Mouse (Mus musculus): ENCODE data around the gene Srgap1. TPM values are rescaled to one million over a fixed set of nuclear protein-coding genes. Genes with fewer than 3 reads are reported as not detected.

Gene Srgap1
- total and polyA plus RNA-seq, 2 experiments from 2014 or later = 28.5 to 31.1 TPM

- Histone ChIP-seq H3K36me3 (ENCODE audit: insufficient read depth, low read length) (no peaks in the 10 kb centered on the region), H3K9ac (replicated peaks; ENCODE audit: low read length, poor library complexity, severe bottlenecking) (no peak overlapping the region), H3K4me1 (ENCODE audit: insufficient read depth, low read length) (no peaks in the 10 kb centered on the region), H3K4me2 (ENCODE audit: low read depth, low read length, poor library complexity, severe bottlenecking) (no peak overlapping the region), H3K27me3 (ENCODE audit: insufficient read depth, low read length) (no peaks in the 10 kb centered on the region), H3K27ac (ENCODE audit: low read depth, low read length) (no peak overlapping the region; the same call in 1 of the 2 replicates), H3K9me3 (ENCODE audit: low read length) (no peaks in the 10 kb centered on the region), H3K4me3 (ENCODE audit: low read depth, low read length) (no peak overlapping the region)
- no peak for TF ChIP-seq CTCF (IDR thresholded peaks at IDR 0.05)
- WGBS = 96% methylated on average over 3 of the region's 3 CpGs
- ATAC-seq (ENCODE audit: low FRiP score) (no peak), DNase-seq (ENCODE audit: low spot score) (no peak)
Measured at GRCm38 (mm10) chr10:122016631-122017030, 30.5 kb downstream of the Srgap1 start.

GRCm38 (mm10) chr10:122012321-122012720 lies 34.8 kb downstream of the Srgap1 start:
- Histone ChIP-seq H3K4me3 (ENCODE audit: low read depth, low read length) (no peak overlapping the region), H3K4me1 (ENCODE audit: insufficient read depth, low read length) (0 out of 2 replicates have a peak, but pooled peaks cover 6% of the 10 kb centered on the region), H3K9me3 (ENCODE audit: low read length) (no peaks in the 10 kb centered on the region), H3K9ac (replicated peaks; ENCODE audit: low read length, poor library complexity, severe bottlenecking) (no peak overlapping the region), H3K36me3 (ENCODE audit: insufficient read depth, low read length) (no peaks in the 10 kb centered on the region), H3K27me3 (ENCODE audit: insufficient read depth, low read length) (no peaks in the 10 kb centered on the region), H3K4me2 (ENCODE audit: low read depth, low read length, poor library complexity, severe bottlenecking) (no peak overlapping the region), H3K27ac (ENCODE audit: low read depth, low read length) (no peak overlapping the region)
- TF ChIP-seq CTCF (IDR thresholded peaks at IDR 0.05) = no peak
- ATAC-seq (ENCODE audit: low FRiP score) (no peak), DNase-seq (ENCODE audit: low spot score) (no peak)
- WGBS = 89% methylated on average over 6 of the region's 6 CpGs

- DNase-seq (ENCODE audit: low spot score) = peak; percentile 60
- Histone ChIP-seq H3K4me3 (ENCODE audit: low read depth, low read length) (no peak overlapping the region), H3K36me3 (ENCODE audit: insufficient read depth, low read length) (no peaks in the 10 kb centered on the region), H3K27ac (ENCODE audit: low read depth, low read length) (peak overlapping the region; percentile 18; the same call in 1 of the 2 replicates), H3K4me2 (ENCODE audit: low read depth, low read length, poor library complexity, severe bottlenecking) (peak overlapping the region; percentile 6; the same call in 1 of the 2 replicates), H3K9me3 (ENCODE audit: low read length) (no peaks in the 10 kb centered on the region), H3K27me3 (ENCODE audit: insufficient read depth, low read length) (no peaks in the 10 kb centered on the region), H3K4me1 (ENCODE audit: insufficient read depth, low read length) (0 out of 2 replicates have a peak, but pooled peaks cover 6% of the 10 kb centered on the region), H3K9ac (replicated peaks; ENCODE audit: low read length, poor library complexity, severe bottlenecking) (no peak overlapping the region)
- 32% methylated on average over 12 of the region's 12 CpGs for WGBS
- peak; percentile 31; the same call in 1 of the 2 replicates for ATAC-seq (ENCODE audit: low FRiP score)
- no peak for TF ChIP-seq CTCF (IDR thresholded peaks at IDR 0.05)
Measured at GRCm38 (mm10) chr10:122008731-122009391, 38.3 kb downstream of the Srgap1 start.

GRCm38 (mm10) chr10:122008370-122008730 lies 38.8 kb downstream of the Srgap1 start:
- DNase-seq (ENCODE audit: low spot score) (no peak), ATAC-seq (ENCODE audit: low FRiP score) (no peak)
- H3K9ac ChIP-seq (replicated peaks; ENCODE audit: low read length, poor library complexity, severe bottlenecking) = no peak overlapping the region
- 0 out of 2 replicates have a peak, but pooled peaks cover 6% of the 10 kb centered on the region for H3K4me1 ChIP-seq (ENCODE audit: insufficient read depth, low read length)
- no peaks in the 10 kb centered on the region for H3K36me3 ChIP-seq (ENCODE audit: insufficient read depth, low read length)
- 62% methylated on average over 2 of the region's 2 CpGs for WGBS
- H3K27me3 ChIP-seq (ENCODE audit: insufficient read depth, low read length) = no peaks in the 10 kb centered on the region
- H3K27ac ChIP-seq (ENCODE audit: low read depth, low read length) = no peak overlapping the region
- H3K4me3 ChIP-seq (ENCODE audit: low read depth, low read length) = no peak overlapping the region
- no peaks in the 10 kb centered on the region for H3K9me3 ChIP-seq (ENCODE audit: low read length)
- no peak overlapping the region for H3K4me2 ChIP-seq (ENCODE audit: low read depth, low read length, poor library complexity, severe bottlenecking)
- TF ChIP-seq CTCF (IDR thresholded peaks at IDR 0.05) = no peak

GRCm38 (mm10) chr10:122006606-122007005 lies 40.5 kb downstream of the Srgap1 start:
- Histone ChIP-seq H3K9ac (replicated peaks; ENCODE audit: low read length, poor library complexity, severe bottlenecking) (no peak overlapping the region), H3K27ac (ENCODE audit: low read depth, low read length) (no peak overlapping the region), H3K36me3 (ENCODE audit: insufficient read depth, low read length) (no peaks in the 10 kb centered on the region), H3K27me3 (ENCODE audit: insufficient read depth, low read length) (no peaks in the 10 kb centered on the region), H3K9me3 (ENCODE audit: low read length) (no peaks in the 10 kb centered on the region), H3K4me3 (ENCODE audit: low read depth, low read length) (no peak overlapping the region), H3K4me2 (ENCODE audit: low read depth, low read length, poor library complexity, severe bottlenecking) (no peak overlapping the region), H3K4me1 (ENCODE audit: insufficient read depth, low read length) (0 out of 2 replicates have a peak, but pooled peaks cover 6% of the 10 kb centered on the region)
- WGBS = 47% methylated on average over 5 of the region's 5 CpGs
- no peak for TF ChIP-seq CTCF (IDR thresholded peaks at IDR 0.05)
- ATAC-seq (ENCODE audit: low FRiP score) (no peak), DNase-seq (ENCODE audit: low spot score) (no peak)

GRCm38 (mm10) chr10:122006151-122006550 lies 41.0 kb downstream of the Srgap1 start:
- 0 out of 2 replicates have a peak, but pooled peaks cover 6% of the 10 kb centered on the region for H3K4me1 ChIP-seq (ENCODE audit: insufficient read depth, low read length)
- TF ChIP-seq CTCF (IDR thresholded peaks at IDR 0.05) = no peak
- H3K36me3 ChIP-seq (ENCODE audit: insufficient read depth, low read length) = no peaks in the 10 kb centered on the region
- H3K4me2 ChIP-seq (ENCODE audit: low read depth, low read length, poor library complexity, severe bottlenecking) = no peak overlapping the region
- DNase-seq (ENCODE audit: low spot score) (no peak), ATAC-seq (ENCODE audit: low FRiP score) (no peak)
- WGBS = 82% methylated on average over 6 of the region's 6 CpGs
- H3K9ac ChIP-seq (replicated peaks; ENCODE audit: low read length, poor library complexity, severe bottlenecking) = no peak overlapping the region
- H3K4me3 ChIP-seq (ENCODE audit: low read depth, low read length) = no peak overlapping the region
- H3K27ac ChIP-seq (ENCODE audit: low read depth, low read length) = no peak overlapping the region
- H3K27me3 ChIP-seq (ENCODE audit: insufficient read depth, low read length) = no peaks in the 10 kb centered on the region
- H3K9me3 ChIP-seq (ENCODE audit: low read length) = no peaks in the 10 kb centered on the region
